Comparison of ENCODE assay signal across 9 mouse cellular contexts in genomic region chr8:105413391-105413790, GRCm38 (mm10). TPM values are rescaled to one million over a fixed set of nuclear protein-coding genes. Genes with fewer than 3 reads are reported as not detected.
DNase-seq lines count a peak whose midpoint lies in the region; ATAC-seq and TF ChIP-seq lines count a peak whose summit lies in the region.
"Had no signal": no experiment of that assay in that cellular context is flagged by ENCODE, and none has a peak within 500 bp of the region (broad histone marks: within the 10 kb centered on the region; RNA-seq: fewer than 3 reads in every experiment).

Gene Kctd19 (minus strand): TSS chr8:105413502.
Gene Lrrc36 (plus strand): TSS chr8:105413571.

- WGBS in liver, embryonic 13.5 days (ENCODE audit: insufficient replicate concordance) = 1% methylated on average over 34 of the region's 34 CpGs

- DNase-seq in layer of hippocampus, adult 2 months (ENCODE audit: low spot score in 2 of 2) = peak in 1 of 2 experiments; percentile 20
- DNase-seq in layer of hippocampus, adult 18-20 months (ENCODE audit: low spot score in 2 of 2) = no peak
- peak; percentile 69 to 82 for DNase-seq in cerebellum, postnatal 14 days
- peak; percentile 33 to 54 for DNase-seq in gastrocnemius, adult 8-10 months (ENCODE audit: low spot score in 2 of 2)
- peak; percentile 51 for DNase-seq in induced T-regulatory cell, adult 2 months (ENCODE audit: low read depth)
- peak; percentile 67 for DNase-seq in liver, embryonic 13.5 days
- peak; percentile 64 for DNase-seq in neural tube, embryonic 10.5 days (ENCODE audit: extremely low spot score, low spot score)
- DNase-seq in thymus, postnatal 4 days = peak; percentile 78

- H3K9ac ChIP-seq in liver, embryonic 13.5 days = no peak within 1 kb of the TSS

- no peak within 1 kb of the TSS for H3K27ac ChIP-seq in layer of hippocampus, adult 2 months
- H3K27ac ChIP-seq in liver, embryonic 13.5 days = no peak within 1 kb of the TSS

- peaks cover 9% of the 10 kb centered on the region for H3K4me1 ChIP-seq in liver, embryonic 13.5 days (replicated peaks)

- peak; percentile 84 for ATAC-seq in liver, embryonic 13.5 days (ENCODE audit: low read depth)

- peak within 1 kb of the TSS; percentile 64 for H3K4me2 ChIP-seq in liver, embryonic 13.5 days

- peaks cover 53% of the 10 kb centered on the region for H3K27me3 ChIP-seq in liver, embryonic 13.5 days

- peak within 1 kb of the TSS; percentile 34 for H3K4me3 ChIP-seq in layer of hippocampus, adult 2 months
- H3K4me3 ChIP-seq in liver, embryonic 13.5 days (replicated peaks) = peak within 1 kb of the TSS; percentile 44

- H3K9me3 ChIP-seq in liver, embryonic 13.5 days (replicated peaks) = no peaks in the 10 kb centered on the region

- no peaks in the 10 kb centered on the region for H3K36me3 ChIP-seq in liver, embryonic 13.5 days

- peak; percentile 63 for TF ChIP-seq CTCF in layer of hippocampus, adult 2 months (conservative IDR thresholded peaks at IDR 0.05)

RNA-seq across cellular contexts. Expression of gene Kctd19, which starts in this region (rescaled TPM):
- not detected for total RNA-seq in layer of hippocampus, adult 2 months (2021)
- not detected for total RNA-seq in layer of hippocampus, adult 18-20 months (2021)
- under 1 TPM in 2 of 4 experiments, not detected in 2; 0.08 to 0.49 TPM for total RNA-seq in gastrocnemius, adult 8-10 months (2022)
- not detected in 2 replicates for polyA plus RNA-seq in liver, embryonic 13.5 days (2015; fragmentation: Nextera tagmentation; extraction: Ambion mirVana)

RNA-seq across cellular contexts. Expression of gene Lrrc36, which starts in this region (rescaled TPM):
- total RNA-seq in layer of hippocampus, adult 2 months (2021) = under 1 TPM; 0.42 to 0.84 TPM
- 1 to 10 TPM in 1 of 2 experiments, under 1 TPM in 1; 0.76 to 1.3 TPM for total RNA-seq in layer of hippocampus, adult 18-20 months (2021)
- total RNA-seq in gastrocnemius, adult 8-10 months (2022) = under 1 TPM in 2 of 4 experiments, not detected in 2; 0.70 TPM
- polyA plus RNA-seq in liver, embryonic 13.5 days (2015; fragmentation: Nextera tagmentation; extraction: Ambion mirVana) = 0.15 and 0.16 TPM in 2 replicates
- polyA plus RNA-seq: C2C12 had no signal

Comparison
In these comparisons a context has a peak if more than half of its experiments do, and no peak if none do; other contexts are left out.
1. Peak in DNase-seq in gastrocnemius, adult 8-10 months; RNA of the genes that start here not detected or under 1 TPM.
2. Peak in DNase-seq, ATAC-seq, H3K4me3 ChIP-seq and H3K4me2 ChIP-seq in liver, embryonic 13.5 days; RNA of the genes that start here not detected or under 1 TPM.
3. DNase-seq: peak in cerebellum, postnatal 14 days (2 of 2), induced T-regulatory cell, adult 2 months (single experiment), neural tube, embryonic 10.5 days (single experiment) and thymus, postnatal 4 days (single experiment); none in layer of hippocampus, adult 18-20 months (0 of 2).